Mouse (Mus musculus): Measurements from ENCODE around the gene H2-Aa.

GRCm38 (mm10) chr17:34293533-34293932 lies 5.9 kb upstream of the H2-Aa start:
- TF ChIP-seq POLR2A (IDR thresholded peaks at IDR 0.05; ENCODE audit: insufficient read length, low read depth) (no peak), MAX (IDR thresholded peaks at IDR 0.05; ENCODE audit: low read depth) (no peak), USF1 (IDR thresholded peaks at IDR 0.05; ENCODE audit: low read depth) (no peak), TCF12 (IDR thresholded peaks at IDR 0.05; ENCODE audit: insufficient read depth, poor library complexity, severe bottlenecking) (no peak), REST (IDR thresholded peaks at IDR 0.05; ENCODE audit: insufficient read depth, insufficient read length) (no peak), MYOG (IDR thresholded peaks at IDR 0.05; ENCODE audit: control insufficient read depth in 1 of 3, insufficient read depth in 1 of 3, insufficient read length in 2 of 3, low read depth in 2 of 3) (no peak), E2F4 (IDR thresholded peaks at IDR 0.05; ENCODE audit: insufficient read depth) (no peak), CEBPB (IDR thresholded peaks at IDR 0.05; ENCODE audit: insufficient read depth, poor library complexity, severe bottlenecking) (no peak), MYOD1 (IDR thresholded peaks at IDR 0.05; ENCODE audit: control insufficient read depth in 1 of 3, insufficient read length in 2 of 3, low read depth in 2 of 3) (no peak), POLR2AphosphoS2 (IDR thresholded peaks at IDR 0.05; ENCODE audit: insufficient read length, low read depth) (no peak), SRF (IDR thresholded peaks at IDR 0.05; ENCODE audit: control insufficient read depth, insufficient read length, low read depth) (no peak), TCF3 (IDR thresholded peaks at IDR 0.05; ENCODE audit: insufficient read length, low read depth) (no peak)
